Mouse (Mus musculus): ENCODE results near the gene Pop4.
"Not testable (repeated sequence)": the region's sequence is repeated elsewhere in the genome, so short reads cannot be mapped to it uniquely, and the experiment has no call there.

The Pop4 gene

DNA sequence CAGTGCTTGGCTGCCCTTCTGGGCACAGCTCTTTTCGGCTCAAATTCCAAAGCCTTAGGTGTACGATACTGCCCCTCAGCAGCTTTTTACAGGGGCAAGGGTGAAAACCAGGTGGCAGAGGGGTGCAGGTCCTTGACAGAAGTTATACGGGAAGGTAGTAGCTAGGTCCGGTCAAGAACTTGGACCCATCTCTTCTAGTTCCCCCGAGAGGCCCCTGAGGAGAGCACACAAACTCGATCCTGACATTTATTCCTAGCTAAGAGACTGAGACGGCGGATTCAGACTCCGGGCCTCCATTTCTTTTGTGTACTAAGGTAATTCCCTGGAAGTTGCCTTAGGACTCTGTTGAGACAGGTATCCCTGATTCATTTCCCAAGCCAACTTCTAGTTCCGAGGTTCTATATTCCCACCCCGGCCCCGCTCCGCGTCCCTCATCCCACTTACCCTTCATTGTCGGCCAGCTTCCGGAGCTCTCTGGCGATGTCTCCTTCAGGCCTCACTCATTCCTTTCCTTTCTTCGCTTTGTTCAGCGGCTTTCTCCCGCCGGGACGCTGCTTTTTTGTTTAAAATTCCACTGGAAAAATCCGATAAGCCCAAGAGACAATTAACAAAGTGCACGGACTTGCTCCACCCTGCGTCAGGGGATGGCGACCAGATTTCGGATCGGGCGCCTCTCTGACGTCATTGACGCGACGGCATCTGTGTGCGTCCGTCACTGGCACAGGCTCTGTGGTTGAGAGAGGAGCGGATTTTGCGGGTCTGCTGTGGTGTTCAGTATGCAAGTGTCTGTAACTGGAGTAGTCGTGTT, at the start of gene Pop4:
TSS of gene Pop4 (minus strand) at position 721 of the 808 bp plus-strand sequence.
- DNase-seq (ENCODE audit: low spot score in 2 of 2) = peak; percentile 64 to 91

- DNase-seq (ENCODE audit: low spot score in 2 of 2) = no peak
Measured at GRCm38 (mm10) chr7:38320641-38321040, 49.4 kb upstream of the Pop4 start.

DNA sequence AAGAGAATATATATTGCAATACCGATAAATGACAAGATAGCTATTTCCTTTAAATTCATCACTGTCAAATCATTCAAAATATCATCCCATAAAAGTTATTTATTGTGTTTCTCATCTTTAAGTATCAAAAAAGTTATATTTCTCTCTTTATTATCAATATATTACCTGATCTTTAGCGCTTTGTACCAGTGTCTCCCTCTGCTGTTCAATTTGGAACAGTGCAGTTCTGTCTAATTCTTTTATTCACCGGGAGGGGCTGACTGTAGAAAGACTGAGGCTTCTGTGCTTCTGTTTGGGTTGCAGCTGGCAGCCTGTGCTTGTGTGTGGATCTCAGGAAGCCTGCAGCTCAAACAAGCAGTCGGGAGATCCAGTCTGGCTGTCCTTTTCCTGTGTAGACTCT, 11.0 kb upstream of the Pop4 start:
- DNase-seq (ENCODE audit: low spot score in 2 of 2) = not testable (repeated sequence)

DNA sequence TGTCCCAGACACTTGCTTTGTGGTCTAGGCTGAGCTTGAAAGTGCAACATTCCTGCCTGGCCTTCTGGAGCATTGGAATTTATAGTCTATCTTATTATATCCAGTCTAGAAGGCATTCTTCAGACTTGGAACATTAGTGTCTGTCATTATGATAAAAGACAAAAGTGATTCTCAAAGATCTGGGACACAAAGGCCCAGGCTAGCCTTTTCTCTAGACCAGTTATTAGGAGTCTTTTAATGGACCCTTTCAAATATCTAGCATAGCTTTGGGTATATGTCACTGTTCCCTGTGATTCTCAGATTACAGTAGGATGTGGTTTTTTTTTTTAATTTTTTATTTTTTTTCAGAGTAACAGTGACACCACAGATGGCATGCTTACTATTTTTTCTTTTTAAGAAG, 1.3 kb upstream of the Pop4 start:
- no peak for DNase-seq (ENCODE audit: low spot score in 2 of 2)

DNA sequence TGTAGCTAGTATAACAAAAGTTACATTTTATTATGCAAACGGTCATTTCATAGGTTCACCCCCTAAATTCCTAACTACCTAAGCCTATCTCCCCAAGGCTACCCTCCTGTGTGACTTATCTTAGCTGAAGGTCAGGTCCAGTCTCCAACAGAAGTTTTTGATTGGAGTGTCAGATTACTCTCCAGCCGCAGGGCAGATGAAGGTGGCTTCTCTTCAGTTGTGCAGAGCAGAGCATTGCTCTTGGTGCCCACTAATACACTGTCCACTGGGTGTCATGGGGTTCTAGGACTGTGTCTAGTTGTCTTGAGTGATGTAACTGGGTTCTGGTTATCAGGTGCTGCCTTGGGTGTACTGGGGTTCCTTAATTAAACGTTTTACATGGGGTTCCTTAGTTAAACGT, 636 bp upstream of the Pop4 start:
- no peak for DNase-seq (ENCODE audit: low spot score in 2 of 2)

- no peak for DNase-seq (ENCODE audit: low spot score in 2 of 2)
Measured at GRCm38 (mm10) chr7:38271511-38271811, 238 bp upstream of the Pop4 start.

- DNase-seq (ENCODE audit: low spot score in 2 of 2) = peak in 1 of 2 experiments; percentile 27
Measured at GRCm38 (mm10) chr7:38267006-38267680, 4.1 kb downstream of the Pop4 start.

DNA sequence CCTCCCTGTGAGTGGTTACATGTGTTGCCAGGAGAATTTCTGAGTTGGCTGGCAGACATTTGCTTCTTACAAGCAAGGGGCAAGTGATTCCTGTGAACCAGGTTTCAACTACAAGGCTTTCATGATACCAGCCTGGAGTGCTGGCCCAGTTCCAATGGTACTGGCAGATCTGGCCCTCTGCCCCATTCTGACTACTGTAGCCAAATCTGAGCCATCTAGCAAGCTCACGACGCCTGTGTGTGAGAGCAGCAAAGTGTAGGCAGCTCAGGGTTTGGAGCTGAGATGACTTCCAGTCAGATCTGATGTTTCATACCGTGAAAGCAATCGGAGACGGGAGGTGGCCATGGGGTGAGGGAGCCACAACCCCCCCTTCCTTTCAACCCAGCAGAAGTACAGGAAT, 8.8 kb downstream of the Pop4 start:
- peak in 1 of 2 experiments; percentile 25 for DNase-seq (ENCODE audit: low spot score in 2 of 2)

GRCm38 (mm10) chr7:38259631-38260030, 11.6 kb downstream of the Pop4 start:
- no peak for DNase-seq (ENCODE audit: low spot score in 2 of 2)

GRCm38 (mm10) chr7:38253441-38253840, 17.8 kb downstream of the Pop4 start:
- no peak for DNase-seq (ENCODE audit: low spot score in 2 of 2)

DNA sequence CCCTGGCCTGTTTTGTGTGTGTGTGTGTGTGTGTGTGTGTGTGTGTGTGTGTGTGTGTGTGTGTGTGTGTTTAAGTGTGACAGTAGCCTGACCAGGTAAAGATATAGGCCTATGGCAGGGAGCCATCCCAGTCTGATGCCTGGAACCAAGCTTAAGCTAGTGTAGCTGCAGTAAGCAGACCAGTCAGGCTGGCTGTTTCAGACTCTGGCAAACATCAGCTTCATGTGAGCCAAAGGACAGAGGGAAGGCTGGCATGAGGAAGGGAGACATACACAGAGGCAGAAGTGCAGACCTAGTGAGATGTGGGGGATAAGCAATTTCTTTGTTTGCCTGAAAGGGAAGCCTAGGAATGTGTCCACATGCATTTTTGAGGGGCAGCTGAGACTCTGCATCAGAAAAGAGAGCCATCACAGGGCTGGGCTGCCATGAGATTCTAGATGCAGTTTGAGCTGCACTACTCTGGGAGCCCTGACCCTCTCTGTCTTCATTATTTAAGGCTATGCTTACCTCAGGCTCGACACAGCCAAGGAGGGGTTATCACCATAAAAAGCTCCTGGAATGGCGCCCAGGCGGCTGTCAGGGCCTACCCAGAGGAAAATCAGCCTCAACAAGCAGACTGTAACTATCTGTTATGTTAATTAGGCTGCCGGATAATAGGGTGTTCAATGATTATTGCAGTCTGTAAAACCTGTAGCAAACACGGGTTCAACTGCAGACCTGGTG, 19.6 kb downstream of the Pop4 start:
- no peak for DNase-seq (ENCODE audit: low spot score in 2 of 2)

DNA sequence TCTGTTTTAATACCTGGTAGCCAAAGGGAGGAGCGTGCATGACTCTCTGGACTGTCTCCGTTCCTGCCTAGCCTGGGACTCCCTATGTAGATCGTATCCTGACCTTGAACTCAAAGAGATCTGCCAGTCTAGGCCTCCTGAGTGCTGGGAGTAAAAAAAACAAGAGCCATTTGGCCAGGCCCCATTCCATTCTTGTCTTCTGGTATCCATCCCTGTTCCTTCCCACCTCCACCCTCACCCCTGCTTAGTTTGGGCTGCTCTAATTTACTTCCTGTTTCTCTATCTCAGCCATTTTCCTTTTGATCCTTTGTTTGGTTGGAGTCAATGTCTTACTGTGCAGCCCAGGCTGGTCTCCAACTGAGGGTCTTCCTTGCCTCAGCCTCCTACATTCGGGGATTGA, 28.8 kb downstream of the Pop4 start:
- DNase-seq (ENCODE audit: low spot score in 2 of 2) = no peak

GRCm38 (mm10) chr7:38237140-38237539, 34.1 kb downstream of the Pop4 start:
- no peak for DNase-seq (ENCODE audit: low spot score in 2 of 2)

GRCm38 (mm10) chr7:38236400-38237105, 34.7 kb downstream of the Pop4 start:
- no peak for DNase-seq (ENCODE audit: low spot score in 2 of 2)

DNA sequence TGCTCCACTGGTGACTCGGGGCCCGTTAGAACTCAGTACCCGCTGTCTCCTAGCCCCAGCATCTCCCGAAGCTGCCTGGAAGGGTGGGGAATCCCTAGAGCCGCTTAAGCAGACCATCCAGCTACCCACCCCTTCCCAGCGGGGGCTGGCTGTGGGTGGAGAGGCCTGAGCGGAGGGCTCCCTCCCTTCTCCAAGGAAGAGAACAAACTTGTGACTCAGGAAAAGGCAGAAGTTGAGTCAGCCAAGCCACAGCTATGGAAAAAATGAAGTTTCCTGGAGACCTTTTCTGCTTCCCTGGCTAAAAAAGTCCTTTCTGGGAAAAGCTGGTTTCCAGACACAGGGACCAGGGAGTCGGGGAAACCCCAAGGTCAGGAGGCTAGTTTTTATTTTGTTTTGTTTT, 40.9 kb downstream of the Pop4 start:
- DNase-seq (ENCODE audit: low spot score in 2 of 2) = no peak

- no peak for DNase-seq (ENCODE audit: low spot score in 2 of 2)
Measured at GRCm38 (mm10) chr7:38228329-38228728, 42.9 kb downstream of the Pop4 start.

- DNase-seq (ENCODE audit: low spot score in 2 of 2) = peak; percentile 32 to 82
Measured at GRCm38 (mm10) chr7:38227900-38228298, 43.3 kb downstream of the Pop4 start, which contains the start of gene Plekhf1. Gene Plekhf1 (minus strand): TSS chr7:38228016.

GRCm38 (mm10) chr7:38227181-38227899, 43.9 kb downstream of the Pop4 start:
- peak in 1 of 2 experiments; percentile 47 for DNase-seq (ENCODE audit: low spot score in 2 of 2)

DNA sequence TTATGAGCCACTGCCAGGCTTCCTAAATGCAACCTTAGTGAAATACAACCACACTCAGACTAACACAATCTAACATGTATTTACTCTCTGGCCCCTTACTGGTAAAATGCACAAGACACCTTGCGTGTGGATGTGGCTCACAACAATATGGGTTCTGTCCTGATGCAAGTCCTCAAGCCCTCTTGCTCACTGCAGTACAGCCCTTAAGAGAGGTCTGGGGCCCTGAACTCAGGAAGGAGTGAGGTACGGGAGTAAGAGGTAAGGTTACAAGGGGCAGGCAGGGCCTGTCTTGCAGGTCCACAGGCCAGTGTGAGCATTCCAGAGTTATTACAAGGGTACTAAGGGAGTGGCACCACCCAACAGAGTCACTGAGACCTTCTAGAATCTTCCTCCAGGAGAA, 45.0 kb downstream of the Pop4 start:
- no peak for DNase-seq (ENCODE audit: low spot score in 2 of 2)

- no peak for DNase-seq (ENCODE audit: low spot score in 2 of 2)
Measured at GRCm38 (mm10) chr7:38224577-38225369, 46.5 kb downstream of the Pop4 start.

DNA sequence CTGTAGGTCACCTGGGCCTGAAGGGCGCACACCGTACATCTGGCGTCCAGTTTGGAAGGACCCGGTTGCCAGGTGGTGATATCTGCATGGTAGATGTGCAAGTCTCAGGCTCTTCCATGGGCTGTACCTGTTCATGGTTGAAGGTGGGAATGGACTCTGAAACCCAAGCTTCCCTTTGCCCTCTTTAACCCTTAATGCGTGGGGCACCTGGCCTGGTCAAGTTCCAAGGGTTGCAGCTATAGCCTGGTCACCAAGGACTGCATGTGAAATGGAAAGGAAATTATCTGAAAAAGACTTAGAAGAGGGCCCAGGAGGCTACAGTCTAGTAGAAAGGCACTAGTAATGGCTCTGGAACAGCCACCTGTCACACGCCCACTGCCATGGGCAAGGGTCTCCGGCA, 50.4 kb downstream of the Pop4 start:
- DNase-seq (ENCODE audit: low spot score in 2 of 2) = no peak

Data from left cerebral cortex, adult 9 months (tissue).